Mouse (Mus musculus) cortical plate, adult 2 months (tissue): ENCODE results near the gene Vmn2r89. TPM values are rescaled to one million over a fixed set of nuclear protein-coding genes. Genes with fewer than 3 reads are reported as not detected.
"Not testable (repeated sequence)": the region's sequence is repeated elsewhere in the genome, so short reads cannot be mapped to it uniquely, and the experiment has no call there.

Source experiments
- H3K27ac ChIP-seq: fragments of 200-500 bp; 2 replicates; pipeline ENCODE4 v1.5.1; 2012; ENCODE audit warnings: low read length, control low read depth, inconsistent platforms; ENCODE audit not compliant: insufficient read depth
- H3K4me1 ChIP-seq: fragments of 200-500 bp; 2 replicates; pipeline ENCODE4 v1.6.1; 2011; ENCODE audit warnings: low read length; ENCODE audit not compliant: control insufficient read depth, insufficient read depth
- H3K4me3 ChIP-seq: fragments of 200-500 bp; 2 replicates; pipeline ENCODE4 v1.5.1; 2011; ENCODE audit warnings: mild to moderate bottlenecking, low read length, control low read depth; ENCODE audit not compliant: insufficient read depth
- CTCF ChIP-seq: fragments of 200-500 bp; IDR thresholded peaks from 2 replicates; pipeline ENCODE4 v1.5.1; 2011; ENCODE audit warnings: mild to moderate bottlenecking, control low read depth, low read length; ENCODE audit not compliant: insufficient read depth; ENCODE audit errors: extremely low read depth
- POLR2A ChIP-seq: fragments of 200-500 bp; IDR thresholded peaks from 2 replicates; pipeline ENCODE4 v1.6.1; 2011; ENCODE audit warnings: mild to moderate bottlenecking, low read length, control low read depth; ENCODE audit not compliant: insufficient read depth; ENCODE audit errors: extremely low read depth
- polyA plus RNA-seq: library from polyadenylated mRNA; depleted of rRNA; stranded (reverse); fragments of >200 nt; gene quantifications from 2 replicates; pipeline ENCODE4 v1.2.3, GENCODE M21; 2012; rRNA removed

Gene Vmn2r89
- polyA plus RNA-seq = not detected in 2 replicates

DNA sequence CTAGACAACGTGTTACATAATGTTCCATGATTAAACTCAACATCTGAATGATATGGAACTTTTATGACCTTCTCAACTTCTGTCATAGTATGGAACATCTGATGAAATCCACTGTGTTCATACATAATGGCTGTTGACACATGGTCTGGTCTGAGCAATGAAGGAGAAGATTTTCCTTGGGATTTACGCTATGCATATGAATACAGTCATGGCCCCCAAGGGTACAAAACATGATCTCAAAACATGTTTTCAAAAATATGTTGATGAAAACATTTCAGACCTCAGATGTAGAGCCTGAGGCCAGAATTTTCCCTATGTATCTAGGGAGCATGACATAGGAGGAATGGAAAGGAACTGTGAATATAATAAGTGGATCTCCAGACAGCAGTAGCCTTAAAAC lies at the start of gene Vmn2r89:
Gene Vmn2r89, plus strand, starts transcription at position 301 of the 400 bp plus-strand sequence.
- H3K27ac ChIP-seq, H3K4me1 ChIP-seq, H3K4me3 ChIP-seq: not testable (repeated sequence)

GRCm38 (mm10) chr14:51410520-51410919 lies 41.1 kb upstream of the Vmn2r89 start, which contains the start of gene Vmn2r88:
Gene Vmn2r88, plus strand, starts transcription at chr14:51410820.
- TF ChIP-seq POLR2A = no peak
- TF ChIP-seq CTCF = no peak

DNA sequence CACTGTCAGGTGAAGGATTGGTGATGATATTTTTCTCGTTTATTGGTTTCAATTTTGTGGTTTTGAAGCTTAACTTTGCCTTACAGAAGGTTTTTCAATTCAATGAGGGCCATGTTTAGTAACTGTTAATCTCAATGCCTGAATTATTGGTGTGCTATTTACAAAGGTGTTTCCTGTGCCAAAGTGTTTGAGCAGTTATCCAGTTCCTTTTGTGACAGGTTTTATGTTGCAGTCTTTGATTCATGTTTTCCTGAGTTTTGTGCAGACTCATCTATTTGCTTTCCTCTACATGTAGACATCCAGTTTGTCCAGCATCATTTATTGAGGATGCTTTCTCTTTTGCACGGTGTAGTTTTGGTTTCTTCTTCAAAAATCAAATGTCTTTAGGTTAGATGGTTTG lies 27.8 kb upstream of the Vmn2r89 start:
- Histone ChIP-seq H3K4me3 (no peak overlapping the region), H3K4me1 (no peaks in the 10 kb centered on the region), H3K27ac (no peak overlapping the region)
- TF ChIP-seq POLR2A (no peak), CTCF (no peak)

More at GRCm38 (mm10) chr14:51410520-51410919, 41.1 kb upstream of the Vmn2r89 start, which contains the start of gene Vmn2r88:
- H3K27ac ChIP-seq = no peak within 1 kb of the TSS
- H3K4me3 ChIP-seq = no peak within 1 kb of the TSS
- H3K4me1 ChIP-seq = no peaks in the 10 kb centered on the region

DNA sequence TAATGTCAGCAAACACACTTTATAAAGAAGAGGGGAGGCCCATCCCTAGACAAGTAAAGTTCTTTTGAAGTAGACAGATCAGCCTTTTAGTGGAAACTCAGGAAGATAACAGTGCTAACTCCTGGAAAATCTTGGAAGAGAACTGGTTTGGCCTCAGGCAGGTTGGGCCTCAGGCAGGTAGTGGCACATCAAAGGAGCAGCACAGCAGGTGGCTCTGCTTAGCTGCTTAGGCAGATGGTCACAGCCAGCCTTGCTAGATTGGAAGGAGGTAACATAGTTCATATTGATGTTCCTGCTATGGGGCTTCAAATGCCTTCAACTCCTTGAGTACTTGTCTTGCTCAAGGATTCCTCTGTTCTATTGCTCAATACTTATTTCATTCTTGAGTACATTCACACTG lies 21.5 kb upstream of the Vmn2r89 start:
- H3K27ac ChIP-seq = not testable (repeated sequence)

DNA sequence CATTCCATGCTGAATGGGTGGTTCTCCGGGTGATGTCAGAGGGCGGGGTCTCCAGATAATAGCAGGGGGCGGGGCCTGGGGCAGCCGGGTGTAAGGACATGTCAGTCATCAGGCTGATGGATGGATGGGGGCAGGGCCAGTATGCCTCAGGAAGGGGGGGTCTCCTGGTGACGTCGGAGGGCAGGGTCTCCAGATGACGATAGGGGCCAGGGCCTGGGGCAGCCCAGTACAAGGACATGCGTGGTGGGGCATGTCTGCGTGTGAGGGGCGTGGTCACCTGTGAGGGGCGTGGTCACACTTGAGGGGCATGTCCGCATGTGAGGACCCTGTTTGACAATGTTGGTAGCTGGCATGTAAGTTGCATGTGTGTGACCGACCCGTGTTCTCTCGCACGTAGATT lies 17.1 kb upstream of the Vmn2r89 start:
- H3K4me3 ChIP-seq = no peak overlapping the region
- no peaks in the 10 kb centered on the region for H3K4me1 ChIP-seq
- TF ChIP-seq POLR2A = no peak
- no peak for TF ChIP-seq CTCF
- no peak overlapping the region for H3K27ac ChIP-seq

More for the DNA sequence above, 21.5 kb upstream of the Vmn2r89 start:
- H3K4me1 ChIP-seq, H3K4me3 ChIP-seq: not testable (repeated sequence)

- H3K4me1 ChIP-seq = no peaks in the 10 kb centered on the region
- H3K27ac ChIP-seq = no peak overlapping the region
- TF ChIP-seq CTCF (no peak), POLR2A (no peak)
- no peak overlapping the region for H3K4me3 ChIP-seq
Measured at GRCm38 (mm10) chr14:51435020-51435419, 16.6 kb upstream of the Vmn2r89 start.

- Histone ChIP-seq H3K4me3 (no peak overlapping the region), H3K27ac (no peak overlapping the region), H3K4me1 (no peaks in the 10 kb centered on the region)
- TF ChIP-seq CTCF (no peak), POLR2A (no peak)
Measured at GRCm38 (mm10) chr14:51438955-51439354, 12.7 kb upstream of the Vmn2r89 start.

GRCm38 (mm10) chr14:51480278-51480677 lies 28.6 kb downstream of the Vmn2r89 start:
- H3K4me1 ChIP-seq, H3K4me3 ChIP-seq, H3K27ac ChIP-seq: not testable (repeated sequence)

DNA sequence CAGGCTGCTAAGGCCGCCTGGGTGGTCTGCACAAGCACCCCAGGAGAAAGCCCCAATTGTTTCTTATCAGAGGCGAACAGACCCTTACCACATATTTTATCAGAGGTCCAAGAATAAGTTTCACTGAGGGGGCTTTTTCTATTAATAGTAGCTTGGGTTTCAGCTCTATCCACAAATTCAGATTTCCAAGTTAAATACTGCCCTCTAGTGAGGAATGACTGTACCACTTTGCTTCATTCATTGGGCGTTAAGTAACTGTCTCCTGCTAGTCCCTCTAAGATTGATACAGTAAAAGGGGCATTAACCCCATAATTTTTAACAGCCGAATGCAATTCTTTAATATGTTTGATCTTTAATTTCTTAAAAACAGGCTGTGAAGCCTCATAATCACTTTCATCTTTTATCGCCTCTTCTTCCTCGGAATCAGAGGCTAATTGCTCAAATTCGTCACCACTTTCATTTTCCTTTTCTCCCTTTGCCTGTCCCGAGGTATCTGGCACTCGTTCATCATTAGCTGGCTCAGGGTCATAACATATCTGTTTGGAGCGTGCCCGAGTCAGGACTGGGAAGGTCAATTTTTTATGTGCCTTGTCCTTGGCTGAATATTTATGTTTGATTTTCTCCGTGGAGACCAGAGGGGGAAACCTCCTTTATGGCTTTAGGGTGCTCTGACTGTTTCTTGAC lies 29.8 kb downstream of the Vmn2r89 start:
- not testable (repeated sequence) for H3K27ac ChIP-seq, H3K4me3 ChIP-seq, H3K4me1 ChIP-seq

DNA sequence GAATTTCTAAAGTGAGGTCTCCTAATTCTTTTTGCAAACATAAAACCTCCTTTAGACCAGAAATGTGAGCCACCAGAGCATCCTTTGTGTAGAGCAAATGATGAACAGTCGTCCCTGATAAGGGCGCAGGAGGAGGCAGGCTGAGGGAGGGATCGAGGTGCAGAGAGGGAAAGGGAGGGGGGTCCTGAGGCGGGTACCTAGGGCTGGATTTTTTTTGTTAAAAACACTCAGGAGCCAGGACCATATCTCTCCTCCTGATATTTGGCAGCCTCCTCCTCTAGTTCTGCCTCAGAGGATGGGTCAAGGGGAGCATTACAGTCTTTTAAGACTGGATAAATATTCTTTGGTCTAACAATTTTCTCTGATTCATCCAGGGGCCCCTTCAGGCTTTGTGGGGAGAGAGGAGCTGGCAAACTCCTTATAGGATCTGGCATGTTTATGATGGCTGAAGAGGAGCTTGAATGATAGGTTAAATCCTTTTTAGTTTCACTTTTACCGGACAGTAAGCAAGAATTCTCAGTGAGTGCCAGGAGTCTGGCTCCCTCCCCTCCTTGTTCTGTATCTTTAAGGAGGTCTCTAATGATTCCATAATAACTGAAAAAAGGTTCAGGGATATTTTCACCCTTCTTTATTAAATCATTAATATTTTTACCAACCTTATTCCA lies 30.5 kb downstream of the Vmn2r89 start:
- H3K4me1 ChIP-seq = no peaks in the 10 kb centered on the region
- H3K27ac ChIP-seq = no peak overlapping the region
- no peak for TF ChIP-seq POLR2A
- H3K4me3 ChIP-seq = no peak overlapping the region

DNA sequence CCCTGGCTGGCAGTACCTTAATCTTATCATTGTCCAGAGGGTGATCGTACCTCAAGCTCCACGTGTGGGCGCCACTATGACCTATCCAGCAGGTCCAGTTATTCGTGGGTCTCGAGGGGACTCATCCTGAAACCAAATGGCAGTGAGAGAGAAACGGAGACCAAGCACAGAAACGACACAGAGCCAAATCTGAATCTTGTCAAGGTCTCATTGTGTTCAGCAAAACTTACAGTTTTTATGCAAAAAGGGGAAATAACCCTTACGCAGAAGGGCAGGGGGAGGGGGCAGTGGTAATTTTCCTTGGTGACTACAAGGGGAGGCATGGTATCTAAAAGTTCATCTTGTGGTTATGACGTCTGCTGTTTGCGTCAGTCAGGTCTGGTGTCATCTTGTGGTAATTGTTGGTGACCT lies 31.3 kb downstream of the Vmn2r89 start:
- not testable (repeated sequence) for H3K27ac ChIP-seq, H3K4me1 ChIP-seq, H3K4me3 ChIP-seq
